Mouse (Mus musculus) lung, postnatal 0 days (tissue): ENCODE results near the gene Sgo1.

ENCODE experiments used
- CTCF ChIP-seq: IDR thresholded peaks from 2 replicates; pipeline ENCODE4 v1.5.1; 2016; ENCODE audit warnings: antibody characterized with exemption, mild to moderate bottlenecking
- EP300 ChIP-seq: IDR thresholded peaks from 2 replicates; pipeline ENCODE4 v1.6.1; 2016; ENCODE audit warnings: antibody characterized with exemption, mild to moderate bottlenecking, control low read depth

- TF ChIP-seq CTCF, result no peak
- TF ChIP-seq EP300, result 0 out of 2 replicates have a peak, but pooled peaks have one; percentile 28
Measured at GRCm38 (mm10) chr17:53689946-53690345, 813 bp upstream of the Sgo1 start.
